Mouse (Mus musculus): ENCODE results near the gene Rngtt. TPM values are rescaled to one million over a fixed set of nuclear protein-coding genes. Genes with fewer than 3 reads are reported as not detected.
A peak's percentile ranks its signal among the peaks of the same experiment; 100 is the strongest.

The Rngtt gene
- total RNA-seq, 2 experiments from 2014 or later = 27.3 to 29.2 TPM

GRCm38 (mm10) chr4:33498160-33498874 is 188.2 kb downstream of the Rngtt start:
- TF ChIP-seq CTCF (IDR thresholded peaks at IDR 0.05) = no peak
- intact Hi-C loops (cut with DNase I) = no loop called here
- Histone ChIP-seq H3K4me3 (no peak overlapping the region), H3K27ac (no peak overlapping the region)
- no peak for DNase-seq (ENCODE audit: extremely low spot score in 1 of 2, low spot score in 2 of 2)

- DNase-seq (ENCODE audit: extremely low spot score in 1 of 2, low spot score in 2 of 2) = no peak
- no peak overlapping the region for H3K4me3 ChIP-seq
- H3K27ac ChIP-seq = no peak overlapping the region
- intact Hi-C loops (cut with DNase I) = no loop called here
- TF ChIP-seq CTCF (IDR thresholded peaks at IDR 0.05) = no peak
Measured at GRCm38 (mm10) chr4:33506638-33507037, 196.5 kb downstream of the Rngtt start.

- Histone ChIP-seq H3K4me3 (no peak overlapping the region), H3K27ac (no peak overlapping the region)
- no peak for DNase-seq (ENCODE audit: extremely low spot score in 1 of 2, low spot score in 2 of 2)
- TF ChIP-seq CTCF (IDR thresholded peaks at IDR 0.05) = no peak
- intact Hi-C loops (cut with DNase I) = loop anchor here (5.0 kb wide), 1 partner anchor 227 kb away; no protein-coding TSS in a partner anchor
Measured at GRCm38 (mm10) chr4:33510544-33510943, 200.4 kb downstream of the Rngtt start.

GRCm38 (mm10) chr4:33513421-33513820 is 203.3 kb downstream of the Rngtt start:
- H3K27ac ChIP-seq = no peak overlapping the region
- TF ChIP-seq CTCF (IDR thresholded peaks at IDR 0.05) = no peak
- no peak for DNase-seq (ENCODE audit: extremely low spot score in 1 of 2, low spot score in 2 of 2)
- no peak overlapping the region for H3K4me3 ChIP-seq
- intact Hi-C loops (cut with DNase I) = loop anchor here (5.0 kb wide), 1 partner anchor 224 kb away; no protein-coding TSS in a partner anchor

GRCm38 (mm10) chr4:33514108-33515000 is 204.2 kb downstream of the Rngtt start:
- intact Hi-C loops (cut with DNase I) = loop anchor here (5.0 kb wide), 1 partner anchor 223 kb away; no protein-coding TSS in a partner anchor
- DNase-seq (ENCODE audit: extremely low spot score in 1 of 2, low spot score in 2 of 2) = no peak
- Histone ChIP-seq H3K4me3 (no peak overlapping the region), H3K27ac (peak overlapping the region; percentile 7; the same call in 1 of the 2 replicates)
- no peak for TF ChIP-seq CTCF (IDR thresholded peaks at IDR 0.05)

GRCm38 (mm10) chr4:33520196-33520595 is 210.1 kb downstream of the Rngtt start:
- Histone ChIP-seq H3K4me3 (no peak overlapping the region), H3K27ac (peak overlapping the region; percentile 75)
- intact Hi-C loops (cut with DNase I) = loop anchor here (2.0 to 10.0 kb wide), 8 partner anchors 67 to 855 kb away; partner anchors contain the start of gene Cnr1
- no peak for TF ChIP-seq CTCF (IDR thresholded peaks at IDR 0.05)
- peak in 1 of 2 experiments; percentile 5 for DNase-seq (ENCODE audit: extremely low spot score in 1 of 2, low spot score in 2 of 2)

- H3K4me3 ChIP-seq = no peak overlapping the region
- DNase-seq (ENCODE audit: extremely low spot score in 1 of 2, low spot score in 2 of 2) = peak in 1 of 2 experiments; percentile 11
- no peak for TF ChIP-seq CTCF (IDR thresholded peaks at IDR 0.05)
- intact Hi-C loops (cut with DNase I) = loop anchor here (2.0 to 10.0 kb wide), 8 partner anchors 66 to 854 kb away; partner anchors contain the start of gene Cnr1
- peak overlapping the region; percentile 75 for H3K27ac ChIP-seq
Measured at GRCm38 (mm10) chr4:33520938-33521337, 210.8 kb downstream of the Rngtt start.

- TF ChIP-seq CTCF (IDR thresholded peaks at IDR 0.05) = no peak
- intact Hi-C loops (cut with DNase I) = loop anchor here (5.0 to 10.0 kb wide), 7 partner anchors 64 to 851 kb away; partner anchors contain the start of gene Cnr1
- H3K4me3 ChIP-seq = no peak overlapping the region
- no peak overlapping the region for H3K27ac ChIP-seq
- no peak for DNase-seq (ENCODE audit: extremely low spot score in 1 of 2, low spot score in 2 of 2)
Measured at GRCm38 (mm10) chr4:33523774-33524173, 213.7 kb downstream of the Rngtt start.

GRCm38 (mm10) chr4:33524481-33525141 is 214.5 kb downstream of the Rngtt start:
- TF ChIP-seq CTCF (IDR thresholded peaks at IDR 0.05) = no peak
- intact Hi-C loops (cut with DNase I) = loop anchor here (5.0 to 10.0 kb wide), 8 partner anchors 63 to 850 kb away; partner anchors contain the start of gene Cnr1
- Histone ChIP-seq H3K27ac (no peak overlapping the region), H3K4me3 (no peak overlapping the region)
- peak; percentile 43 to 49 for DNase-seq (ENCODE audit: extremely low spot score in 1 of 2, low spot score in 2 of 2)

GRCm38 (mm10) chr4:33525272-33525671 is 215.2 kb downstream of the Rngtt start:
- intact Hi-C loops (cut with DNase I) = loop anchor here (5.0 to 10.0 kb wide), 4 partner anchors 128 to 850 kb away; no protein-coding TSS in a partner anchor
- no peak for DNase-seq (ENCODE audit: extremely low spot score in 1 of 2, low spot score in 2 of 2)
- no peak overlapping the region for H3K4me3 ChIP-seq
- H3K27ac ChIP-seq = no peak overlapping the region
- TF ChIP-seq CTCF (IDR thresholded peaks at IDR 0.05) = no peak

GRCm38 (mm10) chr4:33526092-33526491 is 216.0 kb downstream of the Rngtt start:
- Histone ChIP-seq H3K27ac (no peak overlapping the region), H3K4me3 (no peak overlapping the region)
- intact Hi-C loops (cut with DNase I) = loop anchor here (5.0 to 10.0 kb wide), 4 partner anchors 129 to 849 kb away; no protein-coding TSS in a partner anchor
- DNase-seq (ENCODE audit: extremely low spot score in 1 of 2, low spot score in 2 of 2) = no peak
- TF ChIP-seq CTCF (IDR thresholded peaks at IDR 0.05) = peak; percentile 27
